Mouse (Mus musculus): ENCODE data around the gene Jund. TPM values are rescaled to one million over a fixed set of nuclear protein-coding genes. Genes with fewer than 3 reads are reported as not detected.

The Jund gene
- total and polyA plus RNA-seq, 3 experiments: 109 to 127 (median 123) TPM

DNA sequence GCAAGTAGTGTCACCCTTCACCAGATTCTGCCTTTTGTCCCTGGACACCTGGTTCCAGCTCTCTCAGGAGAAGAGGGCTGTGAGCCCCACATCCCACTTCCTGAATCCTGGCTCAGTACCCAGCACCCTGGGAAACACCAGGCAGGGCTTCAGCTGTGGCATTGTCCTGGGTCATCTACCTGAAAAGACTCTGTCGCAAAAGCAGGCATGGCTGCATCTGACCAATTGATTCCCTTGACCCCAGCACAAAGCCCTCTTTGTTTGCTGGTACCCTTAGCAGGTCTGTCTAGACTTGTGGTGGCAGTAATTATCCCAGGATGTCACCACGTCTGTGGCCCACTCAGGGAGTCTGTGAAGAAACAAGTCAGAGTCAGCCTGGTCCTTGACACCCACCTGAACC is 43.3 kb upstream of the Jund start:
- no peak overlapping the region for H3K9ac ChIP-seq (ENCODE audit: low read depth, low read length)
- H3K79me2 ChIP-seq (replicated peaks; ENCODE audit: control insufficient read depth, insufficient read depth, low read length): no peaks in the 10 kb centered on the region
- peak in 1 of 2 experiments; percentile 1 for DNase-seq
- no peak overlapping the region for H3K27ac ChIP-seq
- 74% methylated on average over 2 of the region's 2 CpGs for WGBS
- H3K4me3 ChIP-seq: no peak overlapping the region
- TF ChIP-seq EP300 (IDR thresholded peaks at IDR 0.05; ENCODE audit: insufficient read depth, low read depth, low read length) (no peak), CTCF (IDR thresholded peaks at IDR 0.05) (no peak), POLR2A (IDR thresholded peaks at IDR 0.05; ENCODE audit: insufficient read depth, low read depth, low read length) (no peak)
- intact Hi-C loops (cut with DNase I): no loop called here
- H3K36me3 ChIP-seq (ENCODE audit: control insufficient read depth, insufficient read depth, low read length): no peaks in the 10 kb centered on the region
- no peaks in the 10 kb centered on the region for H3K27me3 ChIP-seq (ENCODE audit: control insufficient read depth, insufficient read depth, low read length)
- H3K4me1 ChIP-seq (ENCODE audit: control insufficient read depth, insufficient read depth, low read length): peaks cover 6% of the 10 kb centered on the region

DNA sequence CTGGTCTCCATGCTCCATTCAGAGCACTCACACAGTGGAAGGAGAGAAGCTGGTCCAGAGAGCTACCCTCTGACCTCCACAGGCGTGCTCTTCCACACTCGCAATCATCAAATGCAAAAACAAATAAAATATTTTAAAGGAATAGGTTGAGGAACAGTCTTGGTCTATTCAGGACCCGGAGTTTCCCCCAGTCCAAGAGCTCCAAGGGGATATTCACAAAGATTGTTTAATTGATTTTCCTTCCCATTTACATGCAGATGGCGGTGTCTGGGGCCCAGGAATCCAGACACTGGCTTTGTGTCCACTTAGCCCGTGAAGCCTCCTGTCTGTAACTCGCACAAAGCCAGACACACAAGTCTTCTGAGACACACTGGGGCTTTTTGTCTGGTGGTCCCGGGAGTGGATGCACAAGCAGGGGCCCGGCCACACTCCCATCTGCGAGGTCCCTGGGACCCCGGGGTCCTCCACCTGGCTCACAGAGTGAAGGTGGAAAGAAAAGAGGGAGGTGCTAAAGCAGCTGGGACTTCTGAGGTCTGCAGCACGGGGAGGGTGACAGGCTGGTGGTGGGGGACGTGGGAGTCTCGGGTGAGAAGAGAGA is 42.5 kb upstream of the Jund start:
- Histone ChIP-seq H3K27ac (no peak overlapping the region), H3K4me1 (ENCODE audit: control insufficient read depth, insufficient read depth, low read length) (peaks cover 6% of the 10 kb centered on the region), H3K9ac (ENCODE audit: low read depth, low read length) (no peak overlapping the region), H3K36me3 (ENCODE audit: control insufficient read depth, insufficient read depth, low read length) (no peaks in the 10 kb centered on the region), H3K27me3 (ENCODE audit: control insufficient read depth, insufficient read depth, low read length) (no peaks in the 10 kb centered on the region), H3K4me3 (no peak overlapping the region), H3K79me2 (replicated peaks; ENCODE audit: control insufficient read depth, insufficient read depth, low read length) (no peaks in the 10 kb centered on the region)
- intact Hi-C loops (cut with DNase I): no loop called here
- TF ChIP-seq POLR2A (IDR thresholded peaks at IDR 0.05; ENCODE audit: insufficient read depth, low read depth, low read length): no peak
- TF ChIP-seq EP300 (IDR thresholded peaks at IDR 0.05; ENCODE audit: insufficient read depth, low read depth, low read length): no peak
- DNase-seq: no peak
- 84% methylated on average over 13 of the region's 13 CpGs for WGBS

DNA sequence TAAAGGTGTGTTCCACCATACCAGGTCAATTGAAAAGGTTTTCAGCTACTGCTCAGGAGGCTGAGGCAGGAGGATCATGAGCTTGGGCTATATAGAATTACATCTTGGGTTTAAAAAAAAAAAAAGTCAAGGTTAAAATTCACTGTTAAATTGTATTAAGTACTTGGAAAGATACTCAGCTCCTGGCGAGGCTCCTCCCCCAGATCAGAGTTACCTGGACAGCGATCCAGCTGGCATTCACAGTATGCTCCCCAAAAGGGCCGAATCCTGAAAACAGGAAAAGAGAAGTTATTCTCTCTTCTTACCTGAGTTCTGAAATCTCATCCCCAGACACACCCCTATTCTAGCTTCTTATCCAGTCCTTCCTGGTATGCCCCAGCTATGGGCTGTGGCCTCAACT is 41.5 kb upstream of the Jund start:
- TF ChIP-seq EP300 (IDR thresholded peaks at IDR 0.05; ENCODE audit: insufficient read depth, low read depth, low read length) (no peak), POLR2A (IDR thresholded peaks at IDR 0.05; ENCODE audit: insufficient read depth, low read depth, low read length) (no peak), CTCF (IDR thresholded peaks at IDR 0.05) (no peak)
- no peak for DNase-seq
- no peaks in the 10 kb centered on the region for H3K27me3 ChIP-seq (ENCODE audit: control insufficient read depth, insufficient read depth, low read length)
- no peak overlapping the region for H3K4me3 ChIP-seq
- 96% methylated on average over 3 of the region's 3 CpGs for WGBS
- H3K9ac ChIP-seq (ENCODE audit: low read depth, low read length): no peak overlapping the region
- H3K79me2 ChIP-seq (replicated peaks; ENCODE audit: control insufficient read depth, insufficient read depth, low read length): no peaks in the 10 kb centered on the region
- peaks cover 6% of the 10 kb centered on the region for H3K4me1 ChIP-seq (ENCODE audit: control insufficient read depth, insufficient read depth, low read length)
- no peaks in the 10 kb centered on the region for H3K36me3 ChIP-seq (ENCODE audit: control insufficient read depth, insufficient read depth, low read length)
- H3K27ac ChIP-seq: no peak overlapping the region
- intact Hi-C loops (cut with DNase I): no loop called here

DNA sequence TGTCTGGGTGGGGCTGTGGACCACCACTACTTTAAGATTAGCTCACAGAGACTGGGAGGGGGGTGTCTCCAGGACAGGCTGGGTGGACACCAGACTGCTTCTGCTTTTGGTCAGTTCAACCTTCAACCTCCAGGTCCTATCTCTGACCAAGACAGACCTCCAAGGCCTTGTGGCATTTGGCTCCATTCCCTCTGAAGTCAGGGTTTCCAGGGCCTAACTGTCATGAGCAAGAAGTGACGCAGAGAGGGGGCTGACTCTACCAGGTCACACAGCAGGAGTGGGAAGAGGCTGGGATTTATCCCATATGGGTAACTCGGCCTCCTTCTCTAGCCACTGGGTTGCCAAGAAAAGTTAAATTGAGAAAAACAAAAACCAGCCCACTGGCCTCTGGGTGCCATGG is 41.0 kb upstream of the Jund start:
- Histone ChIP-seq H3K4me3 (no peak overlapping the region), H3K4me1 (ENCODE audit: control insufficient read depth, insufficient read depth, low read length) (peaks cover 6% of the 10 kb centered on the region), H3K9ac (ENCODE audit: low read depth, low read length) (no peak overlapping the region), H3K27ac (no peak overlapping the region), H3K27me3 (ENCODE audit: control insufficient read depth, insufficient read depth, low read length) (no peaks in the 10 kb centered on the region), H3K36me3 (ENCODE audit: control insufficient read depth, insufficient read depth, low read length) (no peaks in the 10 kb centered on the region), H3K79me2 (replicated peaks; ENCODE audit: control insufficient read depth, insufficient read depth, low read length) (no peaks in the 10 kb centered on the region)
- peak in 1 of 2 experiments; percentile 16 for DNase-seq
- 85% methylated on average over 2 of the region's 2 CpGs for WGBS
- intact Hi-C loops (cut with DNase I): no loop called here
- TF ChIP-seq CTCF (IDR thresholded peaks at IDR 0.05): no peak
- TF ChIP-seq POLR2A (IDR thresholded peaks at IDR 0.05; ENCODE audit: insufficient read depth, low read depth, low read length): no peak
- TF ChIP-seq EP300 (IDR thresholded peaks at IDR 0.05; ENCODE audit: insufficient read depth, low read depth, low read length): no peak

DNA sequence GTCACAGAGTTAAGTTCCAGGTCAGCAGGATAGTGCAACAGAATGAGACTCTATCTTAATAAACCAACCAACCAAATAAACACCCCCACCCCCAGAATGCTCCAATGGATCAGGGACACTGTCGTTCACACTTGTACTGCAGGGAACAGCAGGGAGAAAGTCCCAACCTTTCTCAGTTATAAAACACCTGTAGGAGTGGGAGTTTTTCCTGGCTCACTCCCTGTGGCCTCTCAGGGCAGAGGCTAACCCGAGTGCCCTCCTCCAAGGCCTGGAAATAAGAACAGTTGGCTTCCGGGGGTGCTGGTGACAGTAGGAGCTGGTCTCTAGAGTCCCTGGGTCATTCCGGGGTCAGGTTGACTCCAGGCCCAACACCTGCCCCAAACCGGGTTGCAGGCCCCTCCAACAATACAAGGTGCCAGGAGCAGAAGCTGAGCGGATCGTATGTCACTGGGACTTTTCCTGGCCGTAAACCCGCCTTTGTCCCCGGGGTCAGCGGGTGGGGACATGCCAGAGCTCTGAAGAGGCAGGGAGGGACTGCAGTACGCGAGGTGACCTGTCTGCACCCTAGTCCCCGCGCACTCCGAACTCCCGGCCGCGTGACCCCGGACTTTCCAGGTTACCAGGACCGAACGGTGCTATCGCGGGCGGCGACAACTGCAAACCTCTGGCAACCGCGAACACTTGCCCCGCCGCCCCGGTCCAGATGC is 39.7 kb upstream of the Jund start:
- H3K36me3 ChIP-seq (ENCODE audit: control insufficient read depth, insufficient read depth, low read length): no peaks in the 10 kb centered on the region

More for the DNA sequence above, 39.7 kb upstream of the Jund start:
- intact Hi-C loops (cut with DNase I): no loop called here
- TF ChIP-seq EP300 (IDR thresholded peaks at IDR 0.05; ENCODE audit: insufficient read depth, low read depth, low read length) (no peak; the same call in 1 of the 2 replicates), POLR2A (IDR thresholded peaks at IDR 0.05; ENCODE audit: insufficient read depth, low read depth, low read length) (no peak; the same call in 1 of the 2 replicates), CTCF (IDR thresholded peaks at IDR 0.05) (no peak)
- Histone ChIP-seq H3K4me1 (ENCODE audit: control insufficient read depth, insufficient read depth, low read length) (peaks cover 6% of the 10 kb centered on the region), H3K4me3 (peak overlapping the region; percentile 81), H3K79me2 (replicated peaks; ENCODE audit: control insufficient read depth, insufficient read depth, low read length) (no peaks in the 10 kb centered on the region), H3K9ac (ENCODE audit: low read depth, low read length) (peak overlapping the region; percentile 88), H3K27me3 (ENCODE audit: control insufficient read depth, insufficient read depth, low read length) (no peaks in the 10 kb centered on the region), H3K27ac (peak overlapping the region; percentile 81)
- WGBS: 2% methylated on average over 31 of the region's 31 CpGs
- DNase-seq: no peak

All from heart, adult 2 months (tissue).